Mouse (Mus musculus): Measurements from ENCODE around the gene Gm4301. TPM values are rescaled to one million over a fixed set of nuclear protein-coding genes. Genes with fewer than 3 reads are reported as not detected.
"Not testable (repeated sequence)": the region's sequence is repeated elsewhere in the genome, so short reads cannot be mapped to it uniquely, and the experiment has no call there.

Gm4301 gene
- not detected in 2 replicates for polyA plus RNA-seq (2012; rRNA removed)

DNA sequence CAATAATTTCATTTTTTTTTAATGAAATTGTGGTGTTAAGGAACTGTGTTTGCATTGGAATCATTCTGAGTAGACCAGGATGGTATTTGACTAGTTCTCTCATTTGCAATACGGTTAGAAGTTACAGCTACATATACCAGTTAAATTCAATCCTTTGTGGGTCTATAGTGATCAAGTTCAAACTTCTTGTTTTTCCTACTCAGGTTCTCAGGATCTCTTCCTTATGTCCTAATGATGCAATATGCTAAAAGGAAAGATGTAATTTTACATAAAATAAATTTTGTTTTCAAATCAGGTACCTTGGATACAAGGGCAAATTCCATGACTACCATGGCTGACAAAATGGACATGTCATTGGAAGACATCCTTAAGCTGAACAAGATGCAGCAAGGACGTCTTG is at the start of gene Gm4301:
Gene Gm4301, plus strand, starts transcription at position 301 of the 400 bp plus-strand sequence.
- H3K4me1 ChIP-seq (replicated peaks; ENCODE audit: control insufficient read depth, insufficient read depth, low read length); H3K36me3 ChIP-seq (ENCODE audit: control insufficient read depth, insufficient read depth, low read length); H3K27ac ChIP-seq (ENCODE audit: control insufficient read depth, insufficient read depth, low read length); DNase-seq; H3K4me3 ChIP-seq (ENCODE audit: control insufficient read depth, insufficient read depth, low read length); H3K27me3 ChIP-seq (ENCODE audit: control insufficient read depth, insufficient read depth, low read length): not testable (repeated sequence)
- no CpG with 5 or more reads among the region's 2 CpGs for WGBS

GRCm38 (mm10) chr10:100296105-100296504 is 39.4 kb upstream of the Gm4301 start:
- 73% methylated on average over 2 of the region's 2 CpGs for WGBS

GRCm38 (mm10) chr10:100300106-100300505 is 35.4 kb upstream of the Gm4301 start:
- not testable (repeated sequence) for H3K4me1 ChIP-seq (replicated peaks; ENCODE audit: control insufficient read depth, insufficient read depth, low read length); H3K36me3 ChIP-seq (ENCODE audit: control insufficient read depth, insufficient read depth, low read length); H3K27me3 ChIP-seq (ENCODE audit: control insufficient read depth, insufficient read depth, low read length); H3K27ac ChIP-seq (ENCODE audit: control insufficient read depth, insufficient read depth, low read length); H3K4me3 ChIP-seq (ENCODE audit: control insufficient read depth, insufficient read depth, low read length); DNase-seq

More at GRCm38 (mm10) chr10:100296105-100296504, 39.4 kb upstream of the Gm4301 start:
- no peaks in the 10 kb centered on the region for H3K36me3 ChIP-seq (ENCODE audit: control insufficient read depth, insufficient read depth, low read length)
- no peak overlapping the region for H3K4me3 ChIP-seq (ENCODE audit: control insufficient read depth, insufficient read depth, low read length)
- no peaks in the 10 kb centered on the region for H3K4me1 ChIP-seq (replicated peaks; ENCODE audit: control insufficient read depth, insufficient read depth, low read length)
- TF ChIP-seq CTCF (IDR thresholded peaks at IDR 0.05; ENCODE audit: borderline replicate concordance, control insufficient read depth, extremely low read depth, insufficient read depth, low read length, poor library complexity), result no peak
- no peak for TF ChIP-seq POLR2A (IDR thresholded peaks at IDR 0.05; ENCODE audit: control insufficient read depth, extremely low read depth, insufficient read depth, low read length, poor library complexity)
- no peaks in the 10 kb centered on the region for H3K27me3 ChIP-seq (ENCODE audit: control insufficient read depth, insufficient read depth, low read length)
- no peak overlapping the region for H3K27ac ChIP-seq (ENCODE audit: control insufficient read depth, insufficient read depth, low read length)
- no peak for DNase-seq

DNA sequence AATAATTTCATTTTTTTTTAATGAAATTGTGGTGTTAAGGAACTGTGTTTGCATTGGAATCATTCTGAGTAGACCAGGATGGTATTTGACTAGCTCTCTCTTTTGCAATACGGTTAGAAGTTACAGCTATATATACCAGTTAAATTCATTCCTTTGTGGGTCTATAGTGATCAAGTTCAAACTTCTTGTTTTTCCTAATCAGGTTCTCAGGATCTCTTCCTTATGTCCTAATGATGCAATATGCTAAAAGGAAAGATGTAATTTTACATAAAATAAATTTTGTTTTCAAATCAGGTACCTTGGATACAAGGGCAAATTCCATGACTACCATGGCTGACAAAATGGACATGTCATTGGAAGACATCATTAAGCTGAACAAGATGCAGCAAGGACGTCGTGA is 5.1 kb downstream of the Gm4301 start, which contains the start of gene Gm4302:
Gene Gm4302, plus strand, starts transcription at position 301 of the 400 bp plus-strand sequence.
- H3K4me3 ChIP-seq (ENCODE audit: control insufficient read depth, insufficient read depth, low read length); H3K36me3 ChIP-seq (ENCODE audit: control insufficient read depth, insufficient read depth, low read length); H3K4me1 ChIP-seq (replicated peaks; ENCODE audit: control insufficient read depth, insufficient read depth, low read length); DNase-seq; H3K27ac ChIP-seq (ENCODE audit: control insufficient read depth, insufficient read depth, low read length); H3K27me3 ChIP-seq (ENCODE audit: control insufficient read depth, insufficient read depth, low read length): not testable (repeated sequence)
- no CpG with 5 or more reads among the region's 3 CpGs for WGBS

DNA sequence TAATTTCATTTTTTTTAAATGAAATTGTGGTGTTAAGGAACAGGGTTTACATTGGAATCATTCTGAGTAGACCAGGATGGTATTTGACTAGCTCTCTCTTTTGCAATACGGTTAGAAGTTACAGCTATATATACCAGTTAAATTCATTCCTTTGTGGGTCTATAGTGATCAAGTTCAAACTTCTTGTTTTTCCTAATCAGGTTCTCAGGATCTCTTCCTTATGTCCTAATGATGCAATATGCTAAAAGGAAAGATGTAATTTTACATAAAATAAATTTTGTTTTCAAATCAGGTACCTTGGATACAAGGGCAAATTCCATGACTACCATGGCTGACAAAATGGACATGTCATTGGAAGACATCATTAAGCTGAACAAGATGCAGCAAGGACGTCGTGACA is 10.2 kb downstream of the Gm4301 start, which contains the start of gene Gm4303:
Gene Gm4303, plus strand, starts transcription at position 301 of the 400 bp plus-strand sequence.
- not testable (repeated sequence) for H3K27me3 ChIP-seq (ENCODE audit: control insufficient read depth, insufficient read depth, low read length); H3K4me1 ChIP-seq (replicated peaks; ENCODE audit: control insufficient read depth, insufficient read depth, low read length); DNase-seq; H3K27ac ChIP-seq (ENCODE audit: control insufficient read depth, insufficient read depth, low read length); H3K36me3 ChIP-seq (ENCODE audit: control insufficient read depth, insufficient read depth, low read length); H3K4me3 ChIP-seq (ENCODE audit: control insufficient read depth, insufficient read depth, low read length)
- WGBS, result no CpG with 5 or more reads among the region's 3 CpGs

DNA sequence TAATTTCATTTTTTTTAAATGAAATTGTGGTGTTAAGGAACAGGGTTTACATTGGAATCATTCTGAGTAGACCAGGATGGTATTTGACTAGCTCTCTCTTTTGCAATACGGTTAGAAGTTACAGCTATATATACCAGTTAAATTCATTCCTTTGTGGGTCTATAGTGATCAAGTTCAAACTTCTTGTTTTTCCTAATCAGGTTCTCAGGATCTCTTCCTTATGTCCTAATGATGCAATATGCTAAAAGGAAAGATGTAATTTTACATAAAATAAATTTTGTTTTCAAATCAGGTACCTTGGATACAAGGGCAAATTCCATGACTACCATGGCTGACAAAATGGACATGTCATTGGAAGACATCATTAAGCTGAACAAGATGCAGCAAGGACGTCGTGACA is 15.3 kb downstream of the Gm4301 start, which contains the start of gene Gm4305:
Gene Gm4305, plus strand, starts transcription at position 301 of the 400 bp plus-strand sequence.
- not testable (repeated sequence) for H3K27me3 ChIP-seq (ENCODE audit: control insufficient read depth, insufficient read depth, low read length); DNase-seq; H3K4me3 ChIP-seq (ENCODE audit: control insufficient read depth, insufficient read depth, low read length); H3K27ac ChIP-seq (ENCODE audit: control insufficient read depth, insufficient read depth, low read length); H3K36me3 ChIP-seq (ENCODE audit: control insufficient read depth, insufficient read depth, low read length); H3K4me1 ChIP-seq (replicated peaks; ENCODE audit: control insufficient read depth, insufficient read depth, low read length)
- no CpG with 5 or more reads among the region's 3 CpGs for WGBS

- H3K27me3 ChIP-seq (ENCODE audit: control insufficient read depth, insufficient read depth, low read length); H3K27ac ChIP-seq (ENCODE audit: control insufficient read depth, insufficient read depth, low read length); H3K4me3 ChIP-seq (ENCODE audit: control insufficient read depth, insufficient read depth, low read length); H3K4me1 ChIP-seq (replicated peaks; ENCODE audit: control insufficient read depth, insufficient read depth, low read length); H3K36me3 ChIP-seq (ENCODE audit: control insufficient read depth, insufficient read depth, low read length): not testable (repeated sequence)
- WGBS, result 83% methylated on average over 2 of the region's 2 CpGs
- peak; percentile 1 for DNase-seq
Observed at GRCm38 (mm10) chr10:100356841-100357240, 21.4 kb downstream of the Gm4301 start.

DNA sequence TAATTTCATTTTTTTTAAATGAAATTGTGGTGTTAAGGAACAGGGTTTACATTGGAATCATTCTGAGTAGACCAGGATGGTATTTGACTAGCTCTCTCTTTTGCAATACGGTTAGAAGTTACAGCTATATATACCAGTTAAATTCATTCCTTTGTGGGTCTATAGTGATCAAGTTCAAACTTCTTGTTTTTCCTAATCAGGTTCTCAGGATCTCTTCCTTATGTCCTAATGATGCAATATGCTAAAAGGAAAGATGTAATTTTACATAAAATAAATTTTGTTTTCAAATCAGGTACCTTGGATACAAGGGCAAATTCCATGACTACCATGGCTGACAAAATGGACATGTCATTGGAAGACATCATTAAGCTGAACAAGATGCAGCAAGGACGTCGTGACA is 25.6 kb downstream of the Gm4301 start, which contains the start of gene Gm4307:
Gene Gm4307, plus strand, starts transcription at position 301 of the 400 bp plus-strand sequence.
- H3K36me3 ChIP-seq (ENCODE audit: control insufficient read depth, insufficient read depth, low read length); H3K27me3 ChIP-seq (ENCODE audit: control insufficient read depth, insufficient read depth, low read length); DNase-seq; H3K27ac ChIP-seq (ENCODE audit: control insufficient read depth, insufficient read depth, low read length); H3K4me3 ChIP-seq (ENCODE audit: control insufficient read depth, insufficient read depth, low read length); H3K4me1 ChIP-seq (replicated peaks; ENCODE audit: control insufficient read depth, insufficient read depth, low read length): not testable (repeated sequence)
- no CpG with 5 or more reads among the region's 3 CpGs for WGBS

DNA sequence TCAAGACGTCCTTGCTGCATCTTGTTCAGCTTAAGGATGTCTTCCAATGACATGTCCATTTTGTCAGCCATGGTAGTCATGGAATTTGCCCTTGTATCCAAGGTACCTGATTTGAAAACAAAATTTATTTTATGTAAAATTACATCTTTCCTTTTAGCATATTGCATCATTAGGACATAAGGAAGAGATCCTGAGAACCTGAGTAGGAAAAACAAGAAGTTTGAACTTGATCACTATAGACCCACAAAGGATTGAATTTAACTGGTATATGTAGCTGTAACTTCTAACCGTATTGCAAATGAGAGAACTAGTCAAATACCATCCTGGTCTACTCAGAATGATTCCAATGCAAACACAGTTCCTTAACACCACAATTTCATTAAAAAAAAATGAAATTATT is 47.0 kb downstream of the Gm4301 start, which contains the start of gene Gm4312:
Gene Gm4312, minus strand, starts transcription at position 101 of the 400 bp plus-strand sequence.
- WGBS, result no CpG with 5 or more reads among the region's 2 CpGs
- not testable (repeated sequence) for H3K27me3 ChIP-seq (ENCODE audit: control insufficient read depth, insufficient read depth, low read length); DNase-seq; H3K36me3 ChIP-seq (ENCODE audit: control insufficient read depth, insufficient read depth, low read length); H3K4me3 ChIP-seq (ENCODE audit: control insufficient read depth, insufficient read depth, low read length); H3K27ac ChIP-seq (ENCODE audit: control insufficient read depth, insufficient read depth, low read length); H3K4me1 ChIP-seq (replicated peaks; ENCODE audit: control insufficient read depth, insufficient read depth, low read length)
